Mouse (Mus musculus) heart, postnatal 36 days (tissue): ENCODE results near the gene Fabp3. TPM values are rescaled to one million over a fixed set of nuclear protein-coding genes. Genes with fewer than 3 reads are reported as not detected.

Experiments used
- DNase-seq, 2 experiments: peaks; one replicate each; pipeline ENCODE4 v3.0.0; 2021 to 2022
- intact Hi-C: fragments of 180-260 bp; cut with DNase I; formaldehyde crosslinking; loops from one replicate; pipeline ENCODE4 v1.15.1; 2025
- total RNA-seq, 2 experiments: library from RNA; stranded (reverse); gene quantifications; 2 replicates each; pipeline ENCODE4 v1.2.3; 2021

Gene Fabp3
- total RNA-seq, 2 experiments from 2014 or later, result 6,013 to 6,518 TPM

DNA sequence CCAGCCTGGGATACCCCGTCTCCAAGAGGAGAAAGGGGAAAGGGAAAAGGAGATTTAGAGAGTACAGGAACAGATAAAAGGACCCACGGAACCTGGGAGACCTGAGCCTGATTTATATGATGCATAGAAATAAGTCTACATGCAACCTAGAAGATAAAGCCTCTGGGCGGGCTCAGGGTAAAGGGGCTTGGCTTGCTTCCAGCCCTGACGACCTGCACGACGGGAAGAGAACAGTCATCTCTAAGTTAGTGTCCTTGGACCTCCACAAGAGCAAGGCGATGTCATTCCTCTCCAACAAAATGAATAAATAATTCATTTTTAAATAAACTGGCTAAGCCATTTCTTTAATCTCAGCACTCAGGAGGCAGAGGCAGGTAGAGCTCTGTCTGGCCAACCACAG lies 14.2 kb downstream of the Fabp3 start:
- DNase-seq, result no peak
- intact Hi-C loops, result no loop called here

DNA sequence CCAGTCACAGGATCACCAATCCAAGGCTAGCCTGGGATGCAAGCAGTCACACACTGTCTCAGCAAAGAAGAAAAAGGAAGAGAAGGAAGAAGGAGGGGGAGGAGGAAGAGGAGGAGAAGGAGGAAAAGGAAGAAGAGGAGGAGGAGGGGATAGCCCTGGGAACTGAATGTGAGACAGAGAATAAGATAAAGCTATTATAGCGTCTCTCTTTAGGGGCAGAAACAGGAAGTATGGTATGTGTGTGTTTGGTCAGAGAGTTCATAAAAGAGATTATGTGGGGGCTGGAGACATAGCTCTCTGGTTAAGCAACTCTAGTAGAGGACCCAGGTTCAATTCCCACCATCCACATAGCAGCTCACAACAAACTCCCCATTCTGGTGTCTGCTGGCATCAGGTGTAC lies 14.8 kb downstream of the Fabp3 start:
- intact Hi-C loops, result no loop called here
- DNase-seq, result no peak

DNA sequence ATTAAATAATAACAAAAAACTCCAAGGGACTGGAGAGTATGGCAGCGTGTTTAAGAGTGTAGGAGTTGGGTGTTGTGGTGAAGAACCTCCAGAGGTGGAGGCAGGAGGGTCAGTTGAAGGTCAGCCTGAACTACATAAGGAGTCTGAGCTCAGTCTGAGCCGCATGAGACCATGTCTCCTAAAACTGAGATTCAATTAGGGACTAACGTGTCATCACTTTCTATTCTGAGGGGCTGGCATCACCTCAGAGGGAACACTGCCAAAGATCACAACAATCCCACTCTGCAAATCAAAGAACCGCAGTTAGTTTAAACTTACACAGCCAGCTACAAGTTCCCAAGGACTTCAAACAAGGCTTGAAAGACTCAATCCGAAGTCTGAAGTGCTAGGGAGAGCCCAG lies 15.2 kb downstream of the Fabp3 start:
- intact Hi-C loops, result no loop called here

DNA sequence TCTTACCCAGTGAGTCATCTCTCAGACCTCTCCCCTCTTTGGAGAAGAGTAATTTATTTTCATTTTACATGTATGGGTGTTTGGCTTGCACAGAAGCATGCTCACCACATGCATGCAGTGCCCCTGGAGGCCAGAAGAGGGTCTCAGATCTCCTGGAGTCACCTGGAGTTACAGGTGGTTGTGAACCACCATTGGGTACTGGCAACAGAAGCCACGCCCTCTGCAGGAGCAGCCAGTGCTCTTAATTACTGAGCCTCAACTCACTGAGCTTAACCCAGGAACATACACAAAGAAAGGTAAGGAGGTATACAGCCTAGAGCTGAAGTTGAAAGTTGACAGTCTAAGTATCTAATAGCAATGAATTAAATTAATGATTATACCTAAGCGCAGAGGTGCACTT lies 17.1 kb downstream of the Fabp3 start:
- DNase-seq, result no peak
- intact Hi-C loops, result no loop called here

More for the DNA sequence above, 15.2 kb downstream of the Fabp3 start:
- peak in 1 of 2 experiments; percentile 35 for DNase-seq

DNA sequence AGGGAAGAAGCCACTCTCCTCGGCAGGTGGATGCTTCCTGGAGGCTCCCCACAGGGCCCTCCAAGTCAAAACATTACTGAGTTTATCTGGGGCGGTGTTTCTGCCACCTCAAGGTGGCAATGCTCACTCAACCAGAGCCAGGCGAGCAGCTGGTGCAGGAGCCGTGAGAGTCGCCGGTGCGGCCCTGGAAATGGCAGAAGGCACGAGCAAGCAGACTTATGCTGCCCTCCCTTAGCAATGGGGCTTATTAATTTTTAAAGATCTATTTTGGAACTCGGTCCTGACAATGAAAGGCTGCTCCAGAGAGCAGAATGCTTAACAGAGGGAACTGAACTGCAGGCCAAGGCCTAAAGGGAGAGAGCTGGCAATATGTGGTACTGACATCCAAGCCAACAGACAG lies 19.0 kb downstream of the Fabp3 start:
- DNase-seq, result no peak
- intact Hi-C loops, result no loop called here

DNA sequence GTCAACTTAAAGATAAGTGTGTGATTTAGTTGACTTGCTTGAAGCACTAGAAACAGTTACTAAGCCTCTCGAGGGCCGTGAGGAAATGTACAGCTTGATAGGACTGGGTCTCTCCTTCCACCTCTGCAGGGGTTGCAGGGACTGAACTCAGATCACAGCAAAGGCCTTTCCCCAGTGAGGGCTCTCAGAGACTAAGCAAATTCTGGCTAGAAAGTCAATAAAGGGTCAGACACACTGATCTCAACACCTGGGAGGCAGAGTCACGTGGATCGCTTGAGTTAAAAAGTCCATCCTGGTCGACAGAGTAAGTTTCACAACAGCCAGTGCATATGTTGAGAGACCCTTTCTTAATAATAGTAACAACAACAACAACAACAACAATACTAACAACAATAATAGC lies 27.5 kb downstream of the Fabp3 start:
- intact Hi-C loops, result no loop called here
- DNase-seq, result no peak

DNA sequence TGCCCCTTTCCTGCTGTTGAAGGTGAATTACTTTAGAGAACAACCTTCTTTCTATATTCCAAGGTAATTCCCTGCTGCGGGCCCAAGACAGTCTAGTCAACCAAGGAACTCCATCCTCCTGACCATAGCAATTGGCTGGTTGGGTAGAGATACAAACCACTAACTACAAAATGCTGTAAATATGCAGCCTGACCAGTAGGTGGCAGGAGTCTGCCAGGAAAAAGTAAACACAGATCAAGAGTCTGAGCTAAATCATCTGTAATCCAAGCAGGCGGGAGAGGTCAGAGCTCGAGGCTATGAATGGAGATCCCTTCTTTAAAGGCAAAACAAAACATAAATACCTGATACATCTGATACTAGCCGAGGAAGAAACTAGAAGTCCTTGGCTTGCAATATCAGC lies 33.3 kb downstream of the Fabp3 start:
- DNase-seq, result peak; percentile 42 to 62
- intact Hi-C loops, result loop anchor here (1.0 to 10.0 kb wide), 2 partner anchors 193 to 543 kb away; no protein-coding TSS in a partner anchor

DNA sequence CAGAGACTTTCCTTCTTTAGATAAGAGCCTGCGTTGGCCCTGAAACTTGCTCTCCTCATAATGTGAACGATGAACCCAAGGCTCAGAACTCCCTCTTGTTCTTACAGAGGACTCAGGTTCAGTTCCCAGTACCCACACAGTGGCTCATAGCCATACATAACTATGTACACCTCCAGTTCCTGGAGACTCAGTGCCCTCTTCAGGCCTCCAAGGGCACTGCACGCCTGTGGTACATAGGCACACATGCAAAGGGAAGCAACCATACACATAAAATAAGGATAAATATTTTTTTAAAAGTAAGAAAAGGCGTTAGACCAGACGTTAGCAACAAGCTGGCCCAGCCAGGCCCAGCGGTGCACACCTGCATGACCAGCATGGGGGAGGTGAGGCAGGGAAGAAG lies 41.3 kb downstream of the Fabp3 start:
- intact Hi-C loops, result loop anchor here (10.0 kb wide), 1 partner anchor 535 kb away; no protein-coding TSS in a partner anchor

DNA sequence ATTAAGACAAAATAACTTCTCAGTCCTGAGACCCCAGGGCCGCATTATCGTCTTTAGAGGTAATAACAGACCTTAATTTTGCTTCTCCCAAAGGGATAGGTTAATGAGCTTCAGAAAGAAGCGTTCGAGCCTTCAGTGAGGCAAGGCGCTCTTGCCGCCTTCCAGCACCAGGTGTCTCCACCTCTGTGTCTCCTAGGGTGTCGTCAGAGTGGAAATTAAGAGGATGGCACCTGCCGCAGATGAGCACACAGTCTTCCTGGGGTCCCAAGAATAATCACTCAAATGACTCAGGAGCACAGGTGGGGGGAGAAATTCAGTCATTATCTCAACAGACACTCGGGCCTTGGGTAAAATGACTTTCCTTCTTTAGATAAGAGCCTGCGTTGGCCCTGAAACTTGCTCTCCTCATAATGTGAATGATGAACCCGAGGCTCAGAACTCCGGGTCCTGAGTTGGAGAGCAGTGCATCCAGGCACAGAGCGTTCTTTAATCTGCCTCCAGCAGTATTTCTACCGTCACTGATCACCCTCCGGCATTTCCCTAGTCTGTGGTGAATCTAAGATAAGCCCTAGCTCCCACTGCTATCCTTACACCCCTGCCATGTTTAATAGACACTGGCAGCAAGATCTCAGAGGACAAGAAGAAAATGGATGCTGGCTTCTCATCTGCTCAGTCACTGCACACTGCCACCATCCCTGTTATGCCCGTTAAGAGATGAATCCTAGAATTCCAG lies 42.5 kb downstream of the Fabp3 start:
- DNase-seq, result no peak
- intact Hi-C loops, result no loop called here

More for the DNA sequence above, 41.3 kb downstream of the Fabp3 start:
- no peak for DNase-seq

DNA sequence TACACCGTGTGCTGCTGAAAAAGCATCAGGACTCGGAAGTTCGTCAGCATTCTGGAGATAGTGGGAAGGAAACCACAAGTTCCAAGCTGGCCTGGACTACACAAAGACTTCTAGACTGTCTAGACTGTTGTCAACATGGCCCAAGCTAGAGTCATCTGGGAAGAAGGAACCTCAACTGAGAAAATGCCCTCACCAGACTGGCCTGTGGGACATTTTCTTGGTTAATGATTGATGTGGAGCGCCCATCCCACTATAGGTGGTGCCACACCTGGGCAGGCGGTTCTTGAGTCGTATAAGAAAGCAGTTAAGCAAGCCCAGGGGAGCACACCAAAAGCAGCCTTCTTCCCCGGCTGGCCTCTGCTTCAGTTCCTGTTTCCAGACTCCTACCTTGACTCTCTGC lies 44.2 kb downstream of the Fabp3 start:
- no peak for DNase-seq
- intact Hi-C loops, result no loop called here

DNA sequence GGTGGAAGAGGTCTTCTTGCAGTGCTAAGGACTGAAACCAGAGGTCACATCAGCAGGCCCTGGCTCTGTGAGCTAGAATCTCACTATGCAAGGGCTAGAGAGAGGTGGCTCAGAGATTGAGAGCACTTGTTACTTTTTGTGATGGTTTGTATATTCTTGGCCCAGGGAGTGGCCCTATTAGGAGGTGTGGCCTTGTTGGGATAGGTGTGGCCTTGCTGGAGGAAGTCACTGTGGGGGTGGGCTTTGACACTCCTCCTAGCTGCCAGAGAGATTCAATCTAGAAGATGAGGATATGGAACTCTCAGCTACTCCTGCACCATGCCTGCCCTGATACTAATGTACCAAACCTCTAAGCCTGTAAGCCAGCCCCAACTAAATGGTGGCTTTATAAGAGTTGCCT lies 49.6 kb downstream of the Fabp3 start:
- intact Hi-C loops, result no loop called here

DNA sequence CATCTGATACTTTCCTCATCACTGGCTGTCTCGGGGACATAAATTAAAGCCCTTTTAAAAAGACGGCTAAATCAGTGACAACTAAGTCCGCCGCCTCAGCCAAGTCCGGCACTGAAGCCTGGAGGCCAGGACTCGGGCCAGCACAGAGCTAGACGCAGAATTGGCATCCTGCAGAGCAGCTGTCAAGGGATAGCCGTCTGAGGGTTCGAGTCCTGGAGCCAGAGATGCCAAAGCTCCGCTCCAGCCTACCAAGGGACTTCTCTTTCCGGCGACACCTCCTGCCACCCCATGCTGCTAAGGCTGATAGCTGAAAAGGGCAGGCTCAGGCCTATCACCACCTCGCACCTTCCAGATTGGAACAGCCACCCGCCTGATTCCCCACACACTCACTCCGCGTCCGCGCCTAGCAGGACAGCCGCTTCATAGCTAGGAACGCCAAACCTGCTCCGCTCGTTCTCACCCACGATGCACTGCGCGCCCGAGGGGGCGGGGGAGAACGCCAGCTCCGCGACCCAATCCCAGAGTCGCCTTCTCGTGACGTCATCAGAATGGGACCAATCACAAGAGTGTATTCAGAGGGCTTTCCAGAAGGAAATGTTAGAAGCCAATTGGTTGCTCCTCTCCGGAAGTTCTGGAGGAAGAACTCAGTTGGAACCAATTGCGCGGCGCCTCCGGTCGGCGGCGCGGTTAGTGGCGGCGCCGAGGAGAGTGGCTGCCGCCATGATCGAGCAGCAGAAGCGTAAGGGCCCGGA lies 51.3 kb downstream of the Fabp3 start, which contains the start of the genes Zcchc17 and Snrnp40:
TSS of gene Zcchc17 (minus strand) at position 458 of the 752 bp plus-strand sequence.
TSS of gene Snrnp40 (plus strand) at position 647 of the 752 bp plus-strand sequence.
- peak; percentile 97 for DNase-seq
- intact Hi-C loops, result no loop called here

More for the DNA sequence above, 49.6 kb downstream of the Fabp3 start:
- no peak for DNase-seq

DNA sequence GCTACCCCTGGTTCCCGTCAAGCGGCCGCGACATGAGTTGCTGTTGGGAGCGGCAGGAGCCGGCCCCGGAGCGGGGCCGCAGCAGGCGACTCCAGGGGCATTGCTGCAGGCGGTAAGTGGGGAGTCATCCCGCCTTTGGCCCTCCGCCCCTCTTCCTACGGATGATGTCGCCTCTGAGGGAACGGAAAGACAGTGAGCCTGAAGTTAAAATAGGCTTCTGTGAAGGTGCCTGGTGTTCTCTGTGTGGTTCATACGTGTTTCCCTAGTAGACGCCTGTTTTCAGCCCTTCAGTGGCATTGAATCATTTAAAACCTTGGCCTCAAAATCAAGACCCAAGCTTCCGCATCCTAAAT lies 51.8 kb downstream of the Fabp3 start:
- intact Hi-C loops, result no loop called here
- DNase-seq, result no peak

Other genes with a start within 250 kb of the Fabp3 start
- gene Pef1, start 206.0 kb upstream of the Fabp3 start, total RNA-seq, result 10 to 100 TPM; 37.5 to 37.6 TPM
- not detected for gene Hcrtr1, start 169.2 kb upstream of the Fabp3 start, total RNA-seq
- gene Tinagl1, start 133.5 kb upstream of the Fabp3 start, total RNA-seq, result 10 to 100 TPM; 55.2 to 76.8 TPM
- not detected for gene Gm853, start 86.2 kb upstream of the Fabp3 start, total RNA-seq
- gene Serinc2, start 29.4 kb upstream of the Fabp3 start, total RNA-seq, result 1 to 10 TPM; 2.1 to 2.5 TPM
- under 1 TPM; 0.57 to 0.89 TPM for gene Gm10570, start 79 bp downstream of the Fabp3 start, total RNA-seq
- gene Zcchc17, start 51.3 kb downstream of the Fabp3 start, total RNA-seq, result 10 to 100 TPM; 26.7 to 28.9 TPM
- 10 to 100 TPM; 12.2 to 16.5 TPM for gene Snrnp40, start 51.5 kb downstream of the Fabp3 start, total RNA-seq